Mouse (Mus musculus): ENCODE measurements around the gene Hao2.

Hao2 gene

GRCm38 (mm10) chr3:98893057-98893772, at the start of gene Hao2:
Gene Hao2, minus strand, starts transcription at chr3:98893239.
- DNase-seq (ENCODE audit: low spot score in 2 of 2), result no peak

- no peak for DNase-seq (ENCODE audit: low spot score in 2 of 2)
These were observed 48.6 kb upstream of the Hao2 start for GRCm38 (mm10) chr3:98941601-98942000.

GRCm38 (mm10) chr3:98941066-98941551, 48.1 kb upstream of the Hao2 start:
- DNase-seq (ENCODE audit: low spot score in 2 of 2), result no peak

GRCm38 (mm10) chr3:98940225-98940624, 47.2 kb upstream of the Hao2 start:
- no peak for DNase-seq (ENCODE audit: low spot score in 2 of 2)

- DNase-seq (ENCODE audit: low spot score in 2 of 2), result no peak
These were observed 43.4 kb upstream of the Hao2 start for GRCm38 (mm10) chr3:98936446-98936845.

- no peak for DNase-seq (ENCODE audit: low spot score in 2 of 2)
These were observed 41.6 kb upstream of the Hao2 start for GRCm38 (mm10) chr3:98934601-98935000.

GRCm38 (mm10) chr3:98934041-98934440, 41.0 kb upstream of the Hao2 start:
- DNase-seq (ENCODE audit: low spot score in 2 of 2), result no peak

- no peak for DNase-seq (ENCODE audit: low spot score in 2 of 2)
These were observed 39.4 kb upstream of the Hao2 start for GRCm38 (mm10) chr3:98932421-98932820.

GRCm38 (mm10) chr3:98931836-98932235, 38.8 kb upstream of the Hao2 start:
- no peak for DNase-seq (ENCODE audit: low spot score in 2 of 2)

GRCm38 (mm10) chr3:98920417-98920816, 27.4 kb upstream of the Hao2 start:
- DNase-seq (ENCODE audit: low spot score in 2 of 2), result no peak

- DNase-seq (ENCODE audit: low spot score in 2 of 2), result no peak
These were observed 24.2 kb upstream of the Hao2 start for GRCm38 (mm10) chr3:98917260-98917659.

- no peak for DNase-seq (ENCODE audit: low spot score in 2 of 2)
These were observed 23.8 kb upstream of the Hao2 start for GRCm38 (mm10) chr3:98916856-98917255.

- DNase-seq (ENCODE audit: low spot score in 2 of 2), result no peak
These were observed 22.6 kb upstream of the Hao2 start for GRCm38 (mm10) chr3:98915659-98916058.

GRCm38 (mm10) chr3:98913591-98913990, 20.6 kb upstream of the Hao2 start:
- DNase-seq (ENCODE audit: low spot score in 2 of 2), result no peak

- no peak for DNase-seq (ENCODE audit: low spot score in 2 of 2)
These were observed 4.6 kb upstream of the Hao2 start for GRCm38 (mm10) chr3:98897606-98898005.

GRCm38 (mm10) chr3:98895071-98895601, 2.1 kb upstream of the Hao2 start:
- no peak for DNase-seq (ENCODE audit: low spot score in 2 of 2)

GRCm38 (mm10) chr3:98890430-98890829, 2.6 kb downstream of the Hao2 start:
- no peak for DNase-seq (ENCODE audit: low spot score in 2 of 2)

GRCm38 (mm10) chr3:98888206-98888605, 4.8 kb downstream of the Hao2 start:
- DNase-seq (ENCODE audit: low spot score in 2 of 2), result no peak

- DNase-seq (ENCODE audit: low spot score in 2 of 2), result no peak
These were observed 12.2 kb downstream of the Hao2 start for GRCm38 (mm10) chr3:98880831-98881230.

GRCm38 (mm10) chr3:98880216-98880615, 12.8 kb downstream of the Hao2 start:
- DNase-seq (ENCODE audit: low spot score in 2 of 2), result no peak

GRCm38 (mm10) chr3:98868219-98868618, 24.8 kb downstream of the Hao2 start:
- DNase-seq (ENCODE audit: low spot score in 2 of 2), result no peak

GRCm38 (mm10) chr3:98862800-98863199, 30.2 kb downstream of the Hao2 start:
- DNase-seq (ENCODE audit: low spot score in 2 of 2), result no peak

- DNase-seq (ENCODE audit: low spot score in 2 of 2), result no peak
These were observed 33.5 kb downstream of the Hao2 start, which contains the start of gene Hsd3b1 for GRCm38 (mm10) chr3:98859576-98859975. Gene Hsd3b1, minus strand, starts transcription at chr3:98859794.

Measured in natural killer cell, adult 2 months (primary cell).